Mouse (Mus musculus) adrenal gland, postnatal 25 days (tissue): ENCODE measurements around the gene Irak3. TPM values are rescaled to one million over a fixed set of nuclear protein-coding genes. Genes with fewer than 3 reads are reported as not detected.

Experiments used
- DNase-seq: peaks from one replicate; pipeline ENCODE4 v3.0.0; 2021; ENCODE audit warnings: mixed read lengths
- total RNA-seq: library from RNA; stranded (reverse); gene quantifications from 2 replicates; pipeline ENCODE4 v1.2.3, GENCODE M21; 2021

The Irak3 gene
- total RNA-seq, 1 experiment from 2014 or later: 3.2 TPM

GRCm38 (mm10) chr10:120202467-120203250 lies 729 bp upstream of the Irak3 start:
- DNase-seq: no peak

GRCm38 (mm10) chr10:120201131-120201921 lies 604 bp downstream of the Irak3 start, which contains the start of gene Tmbim4:
Gene Tmbim4, plus strand, starts transcription at chr10:120201590.
- peak; percentile 75 for DNase-seq

GRCm38 (mm10) chr10:120197061-120197835 lies 4.7 kb downstream of the Irak3 start:
- no peak for DNase-seq

- DNase-seq: no peak
These were observed 8.7 kb downstream of the Irak3 start for GRCm38 (mm10) chr10:120193255-120193654.

GRCm38 (mm10) chr10:120192278-120192677 lies 9.7 kb downstream of the Irak3 start:
- DNase-seq: no peak

GRCm38 (mm10) chr10:120191165-120191564 lies 10.8 kb downstream of the Irak3 start:
- no peak for DNase-seq

- DNase-seq: no peak
These were observed 12.1 kb downstream of the Irak3 start for GRCm38 (mm10) chr10:120189782-120190181.

- no peak for DNase-seq
These were observed 12.7 kb downstream of the Irak3 start for GRCm38 (mm10) chr10:120189276-120189675.

- DNase-seq: no peak
These were observed 13.4 kb downstream of the Irak3 start for GRCm38 (mm10) chr10:120188513-120188912.

- DNase-seq: no peak
These were observed 18.6 kb downstream of the Irak3 start for GRCm38 (mm10) chr10:120183342-120183741.

GRCm38 (mm10) chr10:120182887-120183286 lies 19.0 kb downstream of the Irak3 start:
- DNase-seq: no peak

GRCm38 (mm10) chr10:120174192-120174705 lies 27.7 kb downstream of the Irak3 start:
- DNase-seq: no peak

- DNase-seq: no peak
These were observed 30.6 kb downstream of the Irak3 start for GRCm38 (mm10) chr10:120171340-120171739.

- DNase-seq: no peak
These were observed 31.7 kb downstream of the Irak3 start for GRCm38 (mm10) chr10:120170277-120170676.

GRCm38 (mm10) chr10:120169841-120170240 lies 32.1 kb downstream of the Irak3 start:
- no peak for DNase-seq

GRCm38 (mm10) chr10:120169064-120169463 lies 32.9 kb downstream of the Irak3 start:
- no peak for DNase-seq

GRCm38 (mm10) chr10:120168070-120168469 lies 33.9 kb downstream of the Irak3 start:
- DNase-seq: no peak

GRCm38 (mm10) chr10:120165793-120166503 lies 36.0 kb downstream of the Irak3 start:
- no peak for DNase-seq

GRCm38 (mm10) chr10:120164931-120165792 lies 36.8 kb downstream of the Irak3 start:
- DNase-seq: no peak

GRCm38 (mm10) chr10:120163490-120163889 lies 38.4 kb downstream of the Irak3 start:
- no peak for DNase-seq

GRCm38 (mm10) chr10:120162840-120163239 lies 39.1 kb downstream of the Irak3 start:
- no peak for DNase-seq
